ENCODE assay signal across 21 mouse cellular contexts in genomic region chr16:95492146-95492545, GRCm38 (mm10).
DNase-seq lines count a peak whose midpoint lies in the region; ATAC-seq and TF ChIP-seq lines count a peak whose summit lies in the region.
"Had no signal": no experiment of that assay in that cellular context is flagged by ENCODE, and none has a peak within 500 bp of the region (broad histone marks: within the 10 kb centered on the region; RNA-seq: fewer than 3 reads in every experiment).

No protein-coding gene starts in this region.

- peaks cover 14% of the 10 kb centered on the region for H3K4me1 ChIP-seq in limb, embryonic 15.5 days
- H3K4me1 ChIP-seq in limb, embryonic 10.5 days: peaks cover 53% of the 10 kb centered on the region
- H3K4me1 ChIP-seq: forebrain, embryonic 10.5 days; forebrain, embryonic 12.5 days had no signal

- no peaks in the 10 kb centered on the region for H3K27me3 ChIP-seq in limb, embryonic 15.5 days
- H3K27me3 ChIP-seq in limb, embryonic 10.5 days (ENCODE audit: low read depth, poor library complexity, severe bottlenecking): no peaks in the 10 kb centered on the region
- H3K27me3 ChIP-seq: embryonic facial prominence, embryonic 15.5 days; forebrain, embryonic 12.5 days had no signal

- DNase-seq in limb, embryonic 10.5 days (ENCODE audit: low spot score): no peak
- DNase-seq in adrenal gland, adult 8-10 months: peak; percentile 67
- peak; percentile 57 for DNase-seq in adrenal gland, postnatal 14 days
- DNase-seq in adrenal gland, postnatal 36 days: peak; percentile 51 to 69
- no peak for DNase-seq in cerebellum, adult 11 months
- no peak for DNase-seq in kidney, adult 18-20 months
- DNase-seq in gastrocnemius, adult 2 months: no peak
- DNase-seq: cerebellum, adult 11-12 months; cerebellum, adult 2 months; cerebellum, adult 9-10 months; cerebellum, postnatal 10 days; cerebellum, postnatal 25 days; embryo, embryonic 11 days had no signal

- no peak overlapping the region for H3K9ac ChIP-seq in limb, embryonic 15.5 days
- H3K9ac ChIP-seq: embryonic facial prominence, embryonic 13.5 days; embryonic facial prominence, embryonic 15.5 days; forebrain, embryonic 12.5 days had no signal

- H3K36me3 ChIP-seq in limb, embryonic 15.5 days: no peaks in the 10 kb centered on the region
- no peaks in the 10 kb centered on the region for H3K36me3 ChIP-seq in limb, embryonic 10.5 days
- H3K36me3 ChIP-seq: embryonic facial prominence, embryonic 13.5 days; embryonic facial prominence, embryonic 15.5 days; forebrain, embryonic 10.5 days; forebrain, embryonic 12.5 days had no signal

- H3K9me3 ChIP-seq in limb, embryonic 15.5 days: no peaks in the 10 kb centered on the region
- H3K9me3 ChIP-seq in limb, embryonic 10.5 days (replicated peaks): no peaks in the 10 kb centered on the region
- H3K9me3 ChIP-seq: embryonic facial prominence, embryonic 13.5 days; embryonic facial prominence, embryonic 15.5 days; forebrain, embryonic 10.5 days; forebrain, embryonic 12.5 days had no signal

- TF ChIP-seq CTCF in gastrocnemius, adult 2 months (IDR thresholded peaks at IDR 0.05): no peak

- 0 out of 2 replicates have a peak overlapping the region, but pooled peaks have one; percentile 12 for H3K27ac ChIP-seq in limb, embryonic 15.5 days
- H3K27ac ChIP-seq in limb, embryonic 10.5 days: no peak overlapping the region
- H3K27ac ChIP-seq in gastrocnemius, adult 2 months: no peak overlapping the region
- H3K27ac ChIP-seq: embryonic facial prominence, embryonic 13.5 days; embryonic facial prominence, embryonic 15.5 days; forebrain, embryonic 10.5 days; forebrain, embryonic 12.5 days had no signal

- ATAC-seq in limb, embryonic 15.5 days (ENCODE audit: insufficient number of reproducible peaks, low FRiP score, low TSS enrichment, low read depth): no peak
- ATAC-seq: forebrain, embryonic 14.5 days; forebrain, embryonic 16.5 days had no signal

- intact Hi-C loops in gastrocnemius, adult 2 months (cut with DNase I): no loop called here

- no peak overlapping the region for H3K4me3 ChIP-seq in limb, embryonic 15.5 days
- no peak overlapping the region for H3K4me3 ChIP-seq in limb, embryonic 10.5 days
- no peak overlapping the region for H3K4me3 ChIP-seq in gastrocnemius, adult 2 months
- H3K4me3 ChIP-seq: embryonic facial prominence, embryonic 13.5 days; embryonic facial prominence, embryonic 15.5 days; erythroblast, embryonic 14.5 days; forebrain, embryonic 10.5 days; forebrain, embryonic 12.5 days had no signal

- no peak overlapping the region for H3K4me2 ChIP-seq in limb, embryonic 15.5 days
- H3K4me2 ChIP-seq: embryonic facial prominence, embryonic 13.5 days; embryonic facial prominence, embryonic 15.5 days; forebrain, embryonic 12.5 days had no signal

- WGBS in limb, embryonic 15.5 days: 83% methylated on average over 7 of the region's 7 CpGs
- 91% methylated on average over 7 of the region's 7 CpGs for WGBS in limb, embryonic 10.5 days

Comparison
In these comparisons a context has a peak if more than half of its experiments do, and no peak if none do; other contexts are left out.
1. DNase-seq: peak in adrenal gland, adult 8-10 months (single experiment), adrenal gland, postnatal 14 days (single experiment) and adrenal gland, postnatal 36 days (2 of 2); none in limb, embryonic 10.5 days (single experiment), cerebellum, adult 11 months (single experiment), kidney, adult 18-20 months (single experiment) and gastrocnemius, adult 2 months (single experiment).